Mouse (Mus musculus) CD8-positive naive resting alpha-beta T cell, adult 2 months (primary cell): ENCODE results near the gene Cd5.
A peak's percentile ranks its signal among the peaks of the same experiment; 100 is the strongest.

Experiments used
- DNase-seq, 2 experiments: peaks; one replicate each; pipeline ENCODE4 v3.0.0; 2022; ENCODE audit warnings: low read depth in 2 of 2, low spot score in 2 of 2

The Cd5 gene

DNA sequence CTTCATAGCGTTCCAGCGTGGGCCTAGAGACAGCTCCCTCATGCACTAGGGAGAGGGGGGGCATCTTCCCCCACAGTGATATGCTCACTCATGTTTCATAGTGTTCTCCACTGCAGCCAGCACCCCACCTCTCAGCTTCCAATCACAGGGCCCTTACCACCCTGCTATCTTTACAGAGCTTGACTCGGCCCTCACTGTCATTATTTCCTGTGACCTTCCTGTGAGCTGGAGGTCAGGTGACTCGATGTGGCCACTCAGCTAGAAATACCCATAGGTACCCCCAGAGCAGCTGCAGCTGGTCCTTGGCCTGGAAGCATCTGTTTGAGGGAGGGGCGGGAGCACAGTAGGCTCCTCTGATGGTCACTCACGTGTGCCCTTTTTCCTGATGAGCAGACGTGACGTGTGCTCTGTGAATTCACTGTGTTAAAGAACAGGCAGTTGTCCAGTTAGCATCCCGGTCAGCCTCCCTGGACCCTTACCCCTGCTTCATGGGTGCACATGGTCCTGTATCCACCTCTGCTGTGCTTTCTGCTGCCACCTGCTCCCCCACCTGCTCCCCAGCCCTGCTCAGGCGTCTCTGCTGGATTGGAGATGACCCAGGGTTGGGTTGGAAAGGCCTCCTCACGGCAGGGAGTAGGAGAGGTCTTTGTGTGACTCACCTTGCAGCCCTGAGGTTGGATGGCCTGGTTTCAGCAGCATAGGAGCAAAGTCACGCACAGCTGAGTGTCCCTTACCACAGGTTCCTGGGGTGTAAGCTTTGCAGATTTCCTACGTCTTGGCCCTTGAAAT, 31.5 kb downstream of the Cd5 start:
- DNase-seq, result no peak

DNA sequence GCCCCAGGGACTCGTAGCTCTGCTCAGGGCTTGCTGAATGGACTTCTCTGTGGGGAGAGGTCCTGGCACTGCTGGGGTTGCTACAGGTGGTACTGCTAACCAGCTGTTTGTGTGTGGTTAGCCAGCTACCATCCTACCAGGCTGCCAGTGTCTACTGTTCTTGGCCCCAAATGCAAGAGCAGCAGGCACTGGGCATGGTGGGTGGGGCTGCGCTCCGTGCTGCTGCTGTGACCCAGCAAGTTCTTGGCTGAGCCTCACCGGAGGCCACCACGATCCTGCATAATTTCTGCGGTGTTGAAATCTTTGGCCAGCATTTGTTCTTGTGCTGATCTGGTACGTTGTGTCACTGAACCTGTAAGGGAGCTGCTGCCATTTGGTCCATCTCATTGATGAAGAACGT, 35.3 kb downstream of the Cd5 start:
- DNase-seq, result no peak

GRCm38 (mm10) chr19:10702125-10702524, 36.7 kb downstream of the Cd5 start:
- DNase-seq, result no peak

- DNase-seq, result no peak
Observed at GRCm38 (mm10) chr19:10701013-10701726, 37.6 kb downstream of the Cd5 start.

DNA sequence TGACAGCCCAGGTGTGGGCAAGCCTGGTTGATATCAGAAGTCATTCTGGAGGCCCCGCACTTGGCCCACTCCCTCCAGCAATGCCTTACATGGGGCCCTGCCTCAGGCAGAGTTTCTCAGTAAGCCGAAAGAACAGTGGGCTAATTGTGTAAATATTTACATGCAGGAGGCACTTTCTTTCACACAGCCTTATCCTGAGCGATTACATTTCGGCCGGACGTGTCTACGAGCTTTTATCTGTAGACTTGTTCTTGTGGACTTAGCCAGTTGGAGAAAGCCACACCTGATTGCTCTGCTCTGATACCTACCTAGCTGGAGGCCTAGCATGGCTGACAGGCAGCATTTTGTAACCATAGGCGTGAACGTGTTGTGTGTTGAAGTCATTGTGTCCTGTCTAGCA, 39.0 kb downstream of the Cd5 start:
- no peak for DNase-seq

- DNase-seq, result no peak
Observed at GRCm38 (mm10) chr19:10698131-10698991, 40.4 kb downstream of the Cd5 start.

- DNase-seq, result no peak
Observed at GRCm38 (mm10) chr19:10695801-10696200, 43.0 kb downstream of the Cd5 start.

GRCm38 (mm10) chr19:10693926-10694682, 44.7 kb downstream of the Cd5 start:
- DNase-seq, result no peak

DNA sequence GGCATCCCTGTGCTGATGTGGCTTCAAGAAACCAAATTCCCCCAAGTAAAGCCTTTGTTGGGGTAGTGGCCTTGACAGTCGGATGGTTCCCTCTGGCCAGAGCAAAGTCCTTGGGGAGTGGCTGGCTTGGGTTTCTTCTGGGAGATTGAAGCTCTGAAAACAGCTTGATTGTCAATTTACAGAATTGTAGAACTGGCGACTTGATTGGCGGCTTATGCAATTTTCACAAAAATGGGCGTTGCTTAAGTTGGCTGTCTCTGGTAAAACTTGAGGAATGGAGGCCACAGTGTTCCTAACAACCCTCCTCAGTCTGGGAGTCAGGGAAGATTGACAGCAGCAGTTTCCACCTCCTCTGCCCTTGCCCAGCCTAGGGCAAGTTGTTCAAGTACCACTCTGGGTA, 46.4 kb downstream of the Cd5 start:
- no peak for DNase-seq

DNA sequence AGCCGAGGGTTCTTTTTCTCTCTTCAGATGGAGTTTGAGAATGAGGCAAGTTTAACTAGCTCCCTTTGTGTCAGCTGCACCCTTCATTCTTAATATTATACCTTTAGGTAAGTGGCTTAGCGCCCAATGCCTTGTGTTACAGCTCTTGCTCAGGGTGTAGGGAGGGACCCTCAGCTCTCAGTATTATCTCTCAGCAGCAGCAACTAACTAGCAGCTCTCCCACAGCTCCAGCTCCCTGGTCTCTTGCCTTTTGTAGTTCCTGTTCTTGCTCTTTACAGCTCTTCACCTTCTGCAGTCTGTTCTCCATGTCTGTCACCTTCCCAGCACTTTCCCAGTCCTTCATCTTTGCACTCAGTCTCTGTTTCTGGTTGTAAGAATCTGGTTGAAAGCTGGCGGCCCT, 47.1 kb downstream of the Cd5 start:
- no peak for DNase-seq

GRCm38 (mm10) chr19:10691121-10691520, 47.7 kb downstream of the Cd5 start:
- DNase-seq, result no peak

- no peak for DNase-seq
Observed at GRCm38 (mm10) chr19:10690336-10690735, 48.5 kb downstream of the Cd5 start.

GRCm38 (mm10) chr19:10689470-10690166, 49.2 kb downstream of the Cd5 start:
- no peak for DNase-seq

- peak; percentile 88 to 95 for DNase-seq
Observed at GRCm38 (mm10) chr19:10688537-10689352, 50.1 kb downstream of the Cd5 start, which contains the start of gene Vps37c. Vps37c (plus strand) TSS chr19:10688735.

DNA sequence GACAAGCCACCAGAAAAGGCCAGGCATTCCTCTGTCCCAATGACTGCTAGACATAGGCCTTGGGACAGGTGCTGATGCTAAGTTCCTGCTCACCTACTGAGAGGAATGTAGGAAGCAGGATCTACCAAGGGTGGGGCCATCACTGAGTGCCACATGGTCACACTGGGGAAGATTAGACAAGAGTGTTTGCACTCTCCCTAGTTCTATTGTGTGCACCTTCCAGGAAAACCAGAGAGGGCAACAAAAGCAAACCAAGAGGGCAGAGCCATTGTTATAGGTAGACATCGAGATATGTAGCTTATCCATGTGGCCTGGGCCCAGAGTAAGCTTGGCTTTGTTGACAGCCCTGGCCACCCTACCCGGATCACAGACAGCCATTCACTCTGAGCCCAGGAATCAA, 53.1 kb downstream of the Cd5 start:
- no peak for DNase-seq

DNA sequence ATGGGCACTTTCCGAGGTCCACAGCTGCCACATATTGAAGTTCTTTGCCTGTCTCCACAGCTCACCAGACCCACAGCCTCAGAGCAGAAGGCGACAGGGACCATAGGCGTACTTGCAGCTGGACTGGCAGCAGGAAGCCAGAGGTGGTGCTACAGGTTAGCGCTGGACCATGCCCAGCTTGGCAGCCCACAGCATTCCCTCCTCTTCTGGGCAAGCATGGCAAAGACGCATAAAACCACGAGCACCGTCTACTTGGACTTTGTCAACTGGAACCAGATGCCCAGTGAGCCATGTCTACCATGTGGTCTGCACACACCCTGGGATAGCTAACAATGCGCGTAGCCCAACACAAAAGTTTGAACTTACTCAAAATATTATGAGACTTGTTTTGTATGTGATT, 53.7 kb downstream of the Cd5 start:
- no peak for DNase-seq

DNA sequence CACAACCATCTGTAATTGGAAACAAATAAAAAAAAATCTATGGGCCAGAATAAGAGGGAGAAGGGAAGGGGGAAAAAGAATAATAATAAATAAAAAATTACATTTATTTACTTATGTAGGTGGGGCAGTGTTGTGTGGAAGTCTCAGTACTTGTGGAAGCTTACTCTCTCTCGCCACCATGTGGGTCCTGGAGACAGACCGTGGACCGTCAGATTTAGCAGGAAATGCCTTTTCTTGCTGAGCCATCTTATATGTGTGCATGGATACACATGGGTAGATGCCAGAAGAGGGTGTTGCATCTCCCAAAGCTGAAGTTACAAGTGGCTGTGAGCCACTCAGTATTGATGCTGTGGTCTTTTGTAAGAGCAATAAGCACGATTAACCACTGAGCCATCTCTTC, 57.2 kb downstream of the Cd5 start:
- DNase-seq, result no peak

DNA sequence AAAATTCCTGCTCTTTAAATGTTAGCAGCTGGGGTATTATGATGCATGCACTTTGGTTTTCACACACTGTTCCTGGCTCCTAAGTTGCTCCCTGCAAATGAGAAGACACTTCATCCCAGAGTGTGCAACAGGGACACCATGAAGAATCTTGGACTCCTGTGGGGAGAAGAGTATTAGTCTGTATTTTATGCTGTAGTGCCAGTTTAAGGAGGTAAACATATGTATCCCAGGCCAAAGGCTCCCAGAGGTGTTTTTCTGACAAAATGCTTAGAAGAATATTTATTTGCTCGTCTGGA, 60.1 kb downstream of the Cd5 start:
- DNase-seq, result no peak

DNA sequence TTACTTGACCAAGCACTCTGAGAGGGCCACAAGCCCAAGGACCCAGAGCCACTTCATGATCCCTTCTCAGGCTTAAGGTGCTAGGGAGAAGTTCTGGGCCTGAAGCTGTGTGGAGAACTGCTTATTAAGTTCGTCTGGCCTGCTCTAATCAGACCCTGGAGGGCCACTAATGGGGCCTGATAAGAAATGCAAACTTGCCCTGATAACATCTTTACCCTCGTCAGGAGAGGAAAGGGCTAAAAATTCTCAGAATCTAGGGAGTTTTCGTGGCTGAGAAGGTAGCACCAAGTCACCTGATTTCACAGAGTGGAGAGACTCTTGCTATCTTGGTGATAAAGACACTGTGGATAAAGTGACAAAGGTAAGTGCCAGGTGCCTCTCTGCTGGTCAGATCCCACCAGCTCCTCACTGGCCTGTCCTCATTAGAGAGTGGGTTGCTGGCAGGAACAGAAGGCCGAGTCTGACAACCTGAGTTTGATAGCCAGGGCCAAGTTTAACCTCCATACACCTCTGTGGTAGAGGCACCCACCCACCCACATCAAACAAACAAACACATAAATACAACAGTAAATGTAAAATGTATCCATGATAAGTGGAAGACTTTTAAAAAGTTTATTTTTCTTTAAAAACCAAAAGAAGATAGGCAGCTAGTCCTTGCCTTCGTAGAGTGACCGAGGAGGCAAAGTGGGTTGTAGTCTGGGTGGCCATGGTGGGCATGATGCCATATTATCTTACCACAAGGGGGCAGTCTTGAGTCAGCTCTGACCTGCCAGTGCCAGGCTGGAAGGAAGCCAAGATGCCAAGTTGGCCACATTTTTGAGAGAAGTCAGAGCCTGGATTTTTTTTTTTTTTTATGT, 60.7 kb downstream of the Cd5 start, which contains the start of gene Pga5:
Gene Pga5 (minus strand): TSS at position 157 of the 857 bp plus-strand sequence.
- peak; percentile 68 to 79 for DNase-seq
